Mouse (Mus musculus): ENCODE measurements around the gene Cnr1.

Cnr1 gene

GRCm38 (mm10) chr4:33924234-33924888, at the start of gene Cnr1:
TSS of gene Cnr1 (plus strand) at chr4:33924593.
- peak; percentile 94 for DNase-seq

GRCm38 (mm10) chr4:33879944-33880343, 44.4 kb upstream of the Cnr1 start:
- DNase-seq: no peak

DNA sequence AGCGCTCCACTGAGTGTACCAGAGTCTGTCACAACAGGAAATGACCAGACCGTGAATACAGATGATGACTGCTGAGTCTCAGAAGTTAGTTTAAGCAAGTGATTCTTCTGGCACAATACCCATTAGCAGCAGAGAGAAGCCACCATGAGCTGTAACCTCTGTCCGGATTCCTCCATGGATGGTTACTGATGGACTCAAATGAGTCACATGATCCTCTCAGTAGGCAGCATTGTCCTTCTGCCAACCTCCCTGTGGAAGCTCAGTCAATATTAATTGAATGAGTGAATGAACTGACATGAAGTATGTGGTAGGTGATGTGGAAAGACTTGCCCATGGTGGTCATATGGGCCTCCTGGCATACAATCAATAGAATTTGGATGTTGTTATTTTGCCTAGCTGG, 38.4 kb upstream of the Cnr1 start:
- DNase-seq: peak; percentile 85

- DNase-seq: peak; percentile 98
Observed at GRCm38 (mm10) chr4:33889976-33890375, 34.4 kb upstream of the Cnr1 start.

DNA sequence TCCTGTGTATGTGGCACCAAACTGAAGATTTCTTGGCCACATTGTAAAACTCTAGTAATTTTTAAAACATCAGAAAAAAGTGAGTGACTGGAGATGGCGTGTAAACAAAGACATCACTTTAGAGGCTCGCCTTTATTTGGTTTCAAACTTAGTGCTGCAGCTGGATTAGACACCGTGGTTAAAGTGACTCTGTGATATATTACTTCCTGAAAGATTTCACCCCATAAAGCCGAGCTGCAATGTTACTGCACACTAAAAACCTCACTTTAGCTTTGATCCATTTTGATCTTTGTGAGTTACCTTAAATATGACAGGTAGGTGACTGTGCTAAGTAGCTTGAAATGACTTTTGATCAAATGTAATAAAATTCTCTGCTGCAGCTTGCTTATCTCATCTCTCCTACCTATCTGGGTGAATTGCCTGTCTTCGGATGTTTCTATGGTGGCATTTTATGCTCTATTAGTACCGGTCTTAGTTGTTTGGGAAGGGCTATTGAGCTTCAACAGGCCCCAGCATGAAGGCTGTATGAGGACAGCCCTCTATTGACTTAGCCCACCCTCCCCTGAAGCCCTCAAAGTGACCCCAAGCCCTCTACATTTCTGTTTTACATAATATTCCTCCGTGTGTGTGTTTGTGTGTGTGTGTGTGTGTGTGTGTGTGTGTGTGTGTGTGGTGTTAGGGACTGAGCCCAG, 32.1 kb upstream of the Cnr1 start:
- DNase-seq: peak; percentile 24

DNA sequence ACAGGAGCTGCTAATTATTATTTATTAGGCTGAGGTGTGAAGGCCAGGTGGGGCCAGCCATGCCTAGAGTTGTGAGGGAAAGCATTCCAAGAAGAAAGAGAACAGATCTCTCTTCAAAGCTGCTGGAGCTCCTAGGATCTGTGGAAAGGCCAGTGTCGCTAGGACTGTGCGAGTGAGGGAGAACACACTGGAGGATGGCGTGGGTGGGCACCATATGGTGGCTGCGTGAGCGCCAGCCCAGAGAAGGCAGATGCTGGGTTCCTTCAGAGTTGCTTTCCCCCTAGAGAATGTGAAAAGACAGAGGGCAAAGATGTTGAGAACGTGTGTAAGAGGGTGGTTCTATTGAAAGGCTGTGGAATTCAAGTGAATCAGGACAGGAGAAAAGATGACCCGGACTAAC, 30.6 kb upstream of the Cnr1 start:
- DNase-seq: peak; percentile 74

- DNase-seq: no peak
Observed at GRCm38 (mm10) chr4:33895046-33895445, 29.3 kb upstream of the Cnr1 start.

DNA sequence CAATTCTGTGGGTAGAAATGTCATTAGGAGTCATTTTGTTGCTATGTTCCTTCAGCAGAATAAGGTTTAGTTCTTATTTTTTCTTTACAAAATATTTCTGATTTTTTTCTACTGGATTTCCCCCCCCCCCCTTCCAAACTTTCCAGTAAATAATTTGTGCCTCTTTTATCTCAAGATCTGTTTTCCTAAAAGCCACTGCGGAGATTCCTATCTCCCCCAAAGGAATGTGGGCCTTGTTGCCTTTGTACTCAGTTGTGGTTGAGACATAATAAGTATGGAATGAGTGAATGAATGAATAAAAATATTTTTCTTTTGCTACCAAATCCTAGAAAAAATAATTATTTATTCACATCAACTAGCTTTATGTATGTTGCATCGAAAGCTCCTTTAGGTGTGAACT, 28.9 kb upstream of the Cnr1 start:
- DNase-seq: no peak

- peak; percentile 95 for DNase-seq
Observed at GRCm38 (mm10) chr4:33901659-33902058, 22.7 kb upstream of the Cnr1 start.

GRCm38 (mm10) chr4:33903812-33904340, 20.5 kb upstream of the Cnr1 start:
- no peak for DNase-seq

- DNase-seq: no peak
Observed at GRCm38 (mm10) chr4:33904826-33905225, 19.6 kb upstream of the Cnr1 start.

- DNase-seq: no peak
Observed at GRCm38 (mm10) chr4:33908786-33909185, 15.6 kb upstream of the Cnr1 start.

GRCm38 (mm10) chr4:33915730-33916129, 8.7 kb upstream of the Cnr1 start:
- peak; percentile 75 for DNase-seq

DNA sequence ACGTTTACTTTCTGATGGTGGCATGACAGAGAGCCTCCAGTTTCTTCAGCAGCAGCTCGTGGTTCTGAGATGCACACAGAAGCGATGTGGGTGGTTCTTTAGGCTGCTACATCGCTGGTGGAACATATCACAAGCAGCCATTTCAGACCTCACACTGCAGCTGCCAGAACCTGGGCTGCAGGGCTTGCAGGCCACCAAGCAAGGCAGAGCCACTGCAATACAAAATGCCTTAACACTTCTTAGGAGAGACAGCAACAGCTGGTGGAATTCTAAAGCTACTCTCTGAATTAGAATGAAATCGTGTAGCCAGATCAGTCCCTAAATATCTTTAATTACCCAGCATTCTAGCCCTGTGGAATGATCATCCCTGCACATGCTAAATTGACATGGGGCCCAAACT, 3.6 kb upstream of the Cnr1 start:
- DNase-seq: no peak

DNA sequence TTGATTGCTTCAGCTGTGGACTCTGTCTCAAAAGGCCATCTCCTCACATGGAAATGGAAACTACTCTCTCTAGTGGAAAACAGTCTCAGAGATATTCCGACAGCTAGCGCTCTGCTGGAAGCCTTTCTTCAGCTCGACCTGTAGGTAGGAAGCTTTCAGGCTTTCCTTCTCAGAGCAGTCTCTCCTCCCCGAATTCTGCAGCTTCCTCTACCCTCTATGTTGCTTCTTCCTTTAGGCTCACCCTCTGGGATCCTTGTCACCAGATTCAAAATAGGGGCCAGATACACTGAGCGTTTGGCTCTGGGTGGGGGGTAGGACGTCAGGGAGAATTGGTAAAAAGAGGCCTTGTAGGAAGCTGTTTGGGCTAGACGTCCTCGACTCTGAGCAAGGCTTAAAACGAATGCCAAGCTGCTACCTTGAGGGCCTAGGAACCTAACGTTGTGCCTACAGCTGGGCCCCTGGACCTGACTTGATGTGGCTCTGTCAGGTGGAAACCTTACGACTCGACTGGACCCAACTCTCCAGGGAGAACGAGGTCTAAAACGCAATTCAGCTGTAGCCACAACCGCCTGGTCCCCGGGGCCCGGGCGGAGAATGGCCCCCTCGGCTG, 1.1 kb upstream of the Cnr1 start:
- DNase-seq: peak; percentile 79

- peak; percentile 75 for DNase-seq
Observed at GRCm38 (mm10) chr4:33923761-33924233, 596 bp upstream of the Cnr1 start.

DNA sequence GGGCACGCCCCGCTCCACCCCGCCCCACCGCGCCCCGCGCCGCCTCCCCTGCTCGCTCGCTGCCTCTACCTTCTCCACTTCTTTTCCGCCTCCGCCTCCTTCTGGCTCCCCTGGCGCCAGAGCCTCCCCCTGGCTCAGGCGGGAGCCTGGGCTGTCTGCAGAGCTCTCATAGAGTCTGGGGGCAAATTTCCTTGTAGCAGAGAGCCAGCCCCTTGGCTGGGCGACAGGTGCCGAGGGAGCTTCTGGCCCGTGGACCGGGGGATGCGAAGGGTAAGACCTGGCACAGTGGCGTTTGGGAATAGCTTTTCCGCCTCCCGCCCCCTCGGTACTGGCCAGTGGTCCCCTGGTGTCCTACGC, 474 bp downstream of the Cnr1 start:
- DNase-seq: peak; percentile 84

- peak; percentile 60 for DNase-seq
Observed at GRCm38 (mm10) chr4:33925489-33925888, 1.1 kb downstream of the Cnr1 start.

DNA sequence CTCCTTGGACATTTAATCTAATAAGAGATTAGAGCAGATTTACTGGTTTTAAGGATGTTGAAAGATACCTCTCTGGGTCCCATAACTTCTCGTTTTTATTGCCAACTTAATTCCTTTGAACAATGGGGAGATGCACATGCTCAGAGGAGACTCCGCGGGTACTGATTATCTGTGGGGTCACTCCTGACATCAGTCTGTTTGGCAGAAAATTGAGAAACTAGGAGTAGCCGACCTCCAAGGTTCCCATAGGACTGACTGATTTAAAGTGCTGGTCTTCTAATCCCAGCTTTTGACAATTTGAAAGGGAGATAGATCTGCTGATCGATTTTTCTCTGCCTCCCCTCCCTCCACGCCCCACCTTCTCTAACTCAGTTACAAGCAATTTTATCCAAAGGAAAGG, 1.6 kb downstream of the Cnr1 start:
- peak; percentile 71 for DNase-seq

GRCm38 (mm10) chr4:33926730-33927263, 2.4 kb downstream of the Cnr1 start:
- DNase-seq: peak; percentile 63

- DNase-seq: peak; percentile 69
Observed at GRCm38 (mm10) chr4:33927644-33928043, 3.3 kb downstream of the Cnr1 start.

GRCm38 (mm10) chr4:33928450-33928849, 4.1 kb downstream of the Cnr1 start:
- peak; percentile 69 for DNase-seq

DNA sequence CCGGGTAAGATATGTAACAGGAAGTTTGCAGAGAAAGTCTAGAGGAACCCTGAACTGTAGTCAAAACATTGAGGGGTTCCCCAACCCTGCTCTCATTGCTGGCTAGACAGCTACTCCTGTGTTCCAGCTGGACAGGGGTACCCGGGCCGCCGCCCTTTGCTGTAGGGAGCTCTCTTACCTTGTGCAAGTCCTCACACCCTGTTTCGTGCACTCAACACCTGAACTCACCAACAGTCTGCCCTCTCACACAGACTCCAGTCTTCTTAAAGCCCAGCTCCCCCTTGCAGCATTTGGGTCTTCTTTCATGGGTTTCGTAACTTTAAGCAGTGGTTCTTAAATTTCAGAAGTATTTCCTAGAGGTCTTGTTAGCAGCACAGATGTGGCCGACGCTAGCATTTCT, 7.0 kb downstream of the Cnr1 start:
- no peak for DNase-seq

DNA sequence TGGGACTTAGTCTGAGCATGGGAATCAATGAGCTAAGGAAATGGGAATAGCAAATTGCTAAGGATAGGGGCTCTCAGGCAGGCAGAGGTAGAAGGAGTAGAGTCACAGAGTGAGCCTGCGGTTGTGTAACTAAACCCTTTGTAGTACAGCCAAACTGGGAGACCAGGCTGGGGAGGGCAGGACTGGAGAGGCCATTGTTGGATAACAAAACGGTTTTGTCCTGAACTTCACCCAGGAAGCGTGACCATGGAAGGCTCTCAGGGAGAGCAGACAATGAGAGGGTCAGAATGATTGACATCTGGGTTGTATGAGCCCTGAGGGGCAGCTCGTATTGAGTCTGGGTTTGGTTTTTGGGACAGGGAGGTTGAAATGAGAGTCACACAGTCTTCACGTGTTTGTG, 17.2 kb downstream of the Cnr1 start:
- DNase-seq: no peak
